Mouse (Mus musculus) testis, postnatal 14 days (tissue): Measurements from ENCODE around the gene Alcam.

Experiments used
- DNase-seq: peaks from one replicate; pipeline ENCODE4 v3.0.0; 2021; ENCODE audit warnings: low spot score

Alcam gene

DNA sequence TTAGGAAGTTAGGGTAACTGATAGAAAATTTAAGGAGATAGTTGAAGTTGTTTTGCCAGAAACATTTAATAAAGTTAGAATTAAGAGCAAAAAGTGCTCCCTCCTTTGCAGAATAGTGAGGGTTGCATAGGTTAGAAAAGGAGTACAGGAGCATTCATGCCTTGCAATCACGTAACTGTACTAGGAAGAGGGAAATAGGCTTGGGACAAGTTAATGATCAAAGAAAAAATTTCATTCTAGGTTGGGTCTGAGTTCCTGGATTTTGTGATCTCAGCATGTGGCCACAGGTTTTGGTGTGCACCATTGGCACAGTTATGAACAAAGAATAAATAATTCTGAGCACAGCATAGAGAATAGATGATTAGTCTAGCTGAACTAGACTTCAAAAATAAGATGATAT lies 192.1 kb downstream of the Alcam start:
- DNase-seq: no peak

DNA sequence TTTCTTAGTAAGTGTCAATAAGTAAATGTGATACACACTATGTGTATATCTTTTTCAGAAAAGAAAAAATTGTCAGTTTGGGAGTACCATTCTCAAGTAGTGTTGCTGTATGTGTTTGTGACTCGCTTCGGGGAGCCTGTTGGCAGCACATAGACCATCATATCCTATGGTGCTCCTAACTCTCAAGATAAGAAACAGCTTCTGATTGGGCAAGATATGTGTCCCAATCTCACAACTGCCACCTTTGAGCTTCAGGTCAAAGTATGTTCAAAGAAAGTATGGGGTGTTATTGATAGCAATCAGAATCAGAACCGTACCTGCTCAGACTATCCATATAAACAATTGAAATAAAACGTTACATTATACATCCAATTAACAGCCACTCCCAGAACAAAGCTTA lies 202.9 kb downstream of the Alcam start:
- no peak for DNase-seq

DNA sequence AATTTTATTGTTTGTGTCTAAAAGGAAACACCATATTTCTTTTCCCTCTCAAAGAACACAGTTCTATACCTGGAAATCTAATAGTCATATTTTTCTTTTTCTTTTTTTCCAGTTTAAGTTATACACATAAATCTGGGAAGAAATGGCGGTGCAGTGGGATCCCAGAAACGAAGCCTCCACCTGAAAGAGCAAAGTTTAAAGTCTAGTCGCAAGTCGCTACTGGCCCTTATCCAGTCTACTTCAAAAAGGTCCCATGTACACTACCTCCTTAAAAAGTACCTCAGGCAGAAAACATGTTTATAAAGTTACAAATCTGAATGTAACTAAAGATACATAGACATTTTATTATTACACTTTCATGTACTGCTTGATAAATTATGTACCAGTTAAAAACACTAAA lies 203.7 kb downstream of the Alcam start:
- no peak for DNase-seq

DNA sequence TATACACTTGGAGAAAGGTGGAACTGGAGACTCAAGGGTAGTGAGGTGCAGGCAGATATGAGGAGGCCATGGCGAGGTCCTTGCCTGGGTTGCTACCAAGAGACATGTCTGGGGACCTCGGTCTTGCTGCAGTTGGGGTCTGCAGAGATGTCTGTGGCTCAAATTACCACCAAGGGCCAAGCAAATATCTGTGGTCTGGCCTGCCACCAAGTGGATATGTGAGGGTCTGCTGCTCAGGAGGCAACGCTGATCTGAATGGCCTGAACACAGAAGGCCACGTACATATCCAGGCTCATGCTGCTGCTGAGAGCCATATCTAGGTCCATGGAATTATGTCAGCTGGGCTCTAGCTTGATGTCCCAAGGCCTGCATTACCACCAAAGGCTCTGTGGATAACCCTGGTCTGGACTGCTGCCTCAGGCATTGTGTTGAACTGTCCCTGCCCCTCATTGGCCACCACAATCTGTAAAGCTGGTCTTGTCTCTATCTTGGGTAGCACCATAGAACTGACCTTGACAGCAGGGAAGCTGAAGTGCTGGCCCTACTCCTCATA lies 210.4 kb downstream of the Alcam start:
- no peak for DNase-seq

DNA sequence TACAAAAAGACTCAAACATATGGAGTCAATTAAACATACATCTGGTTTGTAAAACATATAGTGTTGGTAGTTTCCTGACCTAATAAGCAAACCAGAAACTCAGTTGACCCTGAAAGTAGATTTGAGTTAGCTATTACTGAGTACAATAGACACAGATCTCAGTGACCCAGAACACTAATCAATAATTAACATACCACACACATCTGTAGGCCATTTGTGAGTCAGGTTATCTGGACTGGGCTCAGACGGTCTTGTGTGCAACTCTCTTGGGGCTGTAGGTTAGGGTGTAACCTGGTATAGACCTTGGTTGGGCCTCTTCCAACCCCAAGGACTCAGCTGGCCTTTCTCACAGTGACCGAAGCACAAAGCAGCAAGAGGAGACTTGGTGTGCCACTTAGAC lies 211.7 kb downstream of the Alcam start:
- DNase-seq: no peak

DNA sequence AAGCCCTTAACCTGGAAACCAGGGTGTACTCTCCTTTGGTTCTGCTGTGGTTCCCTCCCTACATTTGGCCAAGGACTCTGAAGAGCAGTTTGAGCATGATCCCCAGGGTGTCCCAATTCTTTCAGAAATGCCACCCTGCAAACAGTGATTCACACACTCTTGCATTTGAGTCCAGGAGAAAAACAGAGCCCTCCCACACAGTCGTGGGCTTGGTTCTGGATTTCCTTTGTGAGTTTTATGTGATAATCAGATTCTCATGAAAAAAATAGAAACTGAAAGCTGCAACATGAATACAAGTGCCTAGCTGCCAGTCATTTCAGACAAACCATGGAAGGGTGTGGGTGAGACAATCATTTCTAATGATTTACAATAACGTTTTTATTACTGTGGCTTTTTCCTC lies 223.9 kb downstream of the Alcam start:
- no peak for DNase-seq

DNA sequence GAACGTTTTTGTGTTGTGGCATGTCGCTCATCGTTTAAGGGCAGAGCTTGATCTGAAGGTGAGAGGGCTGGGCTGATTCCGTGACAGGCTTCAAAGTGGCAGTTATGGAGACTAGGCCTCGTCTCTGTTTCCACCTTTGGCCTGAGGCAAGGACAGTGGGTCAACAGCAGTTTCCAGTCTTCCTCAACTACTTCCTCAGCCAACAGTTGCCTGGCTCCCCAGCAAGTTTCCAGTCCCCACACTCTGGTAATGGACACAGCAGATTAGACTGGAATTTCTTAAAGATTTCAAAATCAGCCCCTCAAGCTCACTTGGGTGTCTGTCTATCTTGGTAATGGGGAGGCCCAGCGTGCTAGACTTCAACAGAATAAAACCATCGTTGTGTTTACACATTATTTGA lies 224.4 kb downstream of the Alcam start:
- peak; percentile 23 for DNase-seq

DNA sequence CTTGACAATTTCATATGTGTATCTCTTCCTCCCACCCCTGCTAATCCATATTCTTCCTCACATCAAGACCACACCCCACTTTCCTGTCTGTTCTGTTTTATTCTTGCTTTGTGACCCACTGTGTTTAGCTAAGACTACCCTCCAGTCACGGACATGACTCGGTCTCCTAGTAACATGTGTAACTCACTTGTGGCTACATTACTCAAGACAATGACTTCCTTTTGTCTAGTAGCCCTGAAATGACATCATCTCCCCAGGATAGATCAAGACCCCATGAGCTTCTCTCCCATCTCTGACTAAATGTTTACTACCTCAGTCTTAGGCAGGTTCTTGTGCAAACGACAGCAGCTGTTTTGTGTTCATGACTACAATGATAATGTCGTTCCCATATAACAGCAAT lies 231.0 kb downstream of the Alcam start:
- no peak for DNase-seq

DNA sequence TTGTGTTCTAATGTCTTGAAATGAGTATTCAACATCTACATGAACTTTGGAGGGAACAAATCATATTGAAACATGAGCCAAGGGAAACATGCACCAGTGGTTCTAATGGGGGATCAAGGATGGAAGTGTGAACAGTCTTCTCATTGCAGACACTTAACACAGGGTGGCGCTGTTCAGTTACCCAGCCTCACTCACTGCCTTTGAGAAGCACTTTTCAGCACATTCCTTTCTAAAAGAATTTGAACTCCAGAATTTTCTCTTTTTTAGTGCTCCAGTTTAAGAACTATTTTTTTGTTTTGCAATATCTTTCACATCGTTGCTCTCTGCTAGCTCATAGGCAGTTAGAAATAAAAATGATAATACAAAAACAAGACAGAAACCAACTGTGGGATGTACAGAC lies 234.8 kb downstream of the Alcam start:
- DNase-seq: no peak

DNA sequence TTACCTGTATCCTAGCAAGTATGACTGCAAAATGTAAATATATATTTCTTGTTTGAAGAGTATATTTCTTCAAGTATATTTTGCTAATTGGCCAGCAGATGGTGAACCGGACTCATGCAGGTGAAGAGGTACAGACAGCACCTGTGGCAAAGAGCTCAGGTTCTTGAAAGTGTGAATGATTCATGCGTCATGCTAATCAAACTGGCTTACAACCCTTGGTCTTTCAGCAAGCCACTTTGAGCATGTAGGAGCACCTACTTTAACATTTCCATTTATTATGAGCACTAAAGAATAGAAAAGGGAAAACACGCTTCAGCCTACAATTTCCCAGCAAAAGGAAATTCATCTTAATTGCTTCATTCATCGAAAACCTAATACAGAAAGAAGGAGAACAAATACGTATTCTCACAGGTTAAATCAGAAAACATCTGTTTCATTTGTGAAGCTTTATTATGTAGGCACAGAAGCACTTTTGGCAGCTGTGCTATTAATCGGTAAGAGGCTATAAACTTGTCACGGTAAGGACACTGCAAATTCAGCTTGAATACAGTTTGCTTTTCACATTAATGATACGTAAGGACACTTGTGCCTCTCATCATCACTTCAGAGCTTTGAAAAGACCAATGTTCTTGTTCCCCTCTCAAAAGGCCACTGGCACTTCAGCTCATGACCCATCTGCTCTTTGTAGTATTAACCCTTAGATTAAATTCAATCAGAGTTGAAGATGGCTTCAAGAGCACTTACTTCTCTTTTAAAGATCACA lies 242.8 kb downstream of the Alcam start:
- DNase-seq: no peak

DNA sequence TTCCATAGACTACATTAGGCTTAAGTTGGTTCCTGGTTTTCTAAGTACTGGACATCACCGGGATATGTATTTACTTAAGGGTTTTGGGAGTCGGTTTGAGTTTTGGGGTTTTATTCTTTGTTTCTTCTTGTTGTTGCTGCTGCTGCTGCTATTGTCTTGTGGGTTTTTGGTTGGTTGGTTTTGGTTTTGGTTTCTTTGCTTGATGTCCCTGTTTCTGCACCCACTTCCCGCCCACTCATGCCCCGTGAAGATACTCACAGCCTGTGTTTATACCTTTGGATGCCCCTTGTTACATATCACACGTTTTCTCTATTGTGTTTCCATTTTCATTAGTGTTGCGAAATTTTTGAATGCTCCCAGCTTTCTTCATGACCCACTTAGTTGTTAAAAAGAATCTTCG lies 253.8 kb downstream of the Alcam start:
- DNase-seq: no peak
